Mouse (Mus musculus): ENCODE results near the gene Twnk.

DNA sequence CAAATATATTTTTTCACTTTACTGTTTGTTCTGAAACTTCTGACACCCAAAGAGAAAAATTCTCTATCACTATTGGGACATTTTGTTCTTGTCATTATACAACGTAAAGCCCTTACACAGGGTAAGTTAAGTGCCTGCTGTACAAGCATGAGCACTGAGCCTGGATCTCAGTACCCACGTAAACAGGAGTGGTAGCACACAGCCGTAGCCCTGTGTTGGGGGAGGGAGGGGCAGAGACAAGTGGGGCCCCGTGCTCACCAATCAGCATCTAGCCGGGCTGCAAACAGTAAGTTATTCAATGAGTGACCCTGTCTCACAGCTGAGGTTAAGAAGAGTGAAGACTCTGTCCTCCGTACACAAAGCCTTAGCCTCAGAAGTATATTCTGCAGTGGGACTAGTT, 28.8 kb upstream of the Twnk start:
- no peak for TF ChIP-seq NANOG (IDR thresholded peaks at IDR 0.05; ENCODE audit: borderline replicate concordance, low read length)
- no peak for TF ChIP-seq CTCF (conservative IDR thresholded peaks at IDR 0.05; ENCODE audit: low read length)

Data from E14TG2a.4 (cell line).